Mouse (Mus musculus) C2C12 (cell line): ENCODE measurements at regions not wholly inside any gene's neighbourhood (a gene's known extent, or its start where the extent isn't known, plus 50 kb on each side); places are given as distances from the start of the nearest gene placed in this dataset.

ENCODE experiments used
- H3K27me3 ChIP-seq: one replicate; pipeline ENCODE4 v1.6.1; 2011; ENCODE audit not compliant: control insufficient read depth, insufficient read depth, insufficient read length
- H3K36me3 ChIP-seq: one replicate; pipeline ENCODE4 v1.6.1; 2011; ENCODE audit not compliant: control insufficient read depth, insufficient read depth
- H3K4me3 ChIP-seq: one replicate; pipeline ENCODE4 v1.5.1; 2011; ENCODE audit warnings: mild to moderate bottlenecking, control low read depth; ENCODE audit not compliant: poor library complexity, insufficient read depth, severe bottlenecking
- H3K79me2 ChIP-seq: one replicate; pipeline ENCODE4 v1.6.1; 2011; ENCODE audit not compliant: control insufficient read depth, insufficient read depth
- H3K79me3 ChIP-seq: one replicate; pipeline ENCODE4 v1.6.1; 2011; ENCODE audit warnings: low read depth, control low read depth
- H3ac ChIP-seq: one replicate; pipeline ENCODE3; 2011; ENCODE audit warnings: low read depth; ENCODE audit not compliant: control insufficient read depth, insufficient read length
- CEBPB ChIP-seq: IDR thresholded peaks from one replicate; pipeline ENCODE4 v1.6.1; 2011; ENCODE audit warnings: low read depth, mild to moderate bottlenecking, control low read depth, moderate library complexity
- CTCF ChIP-seq: IDR thresholded peaks from one replicate; pipeline ENCODE4 v1.5.1; 2011; ENCODE audit not compliant: control insufficient read depth, insufficient read depth, insufficient read length
- FOSL1 ChIP-seq: IDR thresholded peaks from one replicate; pipeline ENCODE4 v1.8.0; 2011; ENCODE audit warnings: mild to moderate bottlenecking, low read length; ENCODE audit not compliant: poor library complexity, insufficient read depth, severe bottlenecking
- MAX ChIP-seq: IDR thresholded peaks from one replicate; pipeline ENCODE4 v1.6.1; 2011; ENCODE audit warnings: mild to moderate bottlenecking, control low read depth
- MYOD1 ChIP-seq: IDR thresholded peaks from one replicate; pipeline ENCODE4 v1.6.1; 2011; ENCODE audit warnings: low read depth; ENCODE audit not compliant: control insufficient read depth, insufficient read length
- MYOG ChIP-seq: IDR thresholded peaks from one replicate; pipeline ENCODE4 v1.6.1; 2011; ENCODE audit not compliant: control insufficient read depth, insufficient read length; ENCODE audit errors: extremely low read depth
- USF1 ChIP-seq: IDR thresholded peaks from one replicate; pipeline ENCODE4 v1.6.1; 2011; ENCODE audit warnings: low read depth, mild to moderate bottlenecking, control low read depth, moderate library complexity

GRCm38 (mm10) chr2:72763454-72763853 is 216.8 kb downstream of the Sp3 start:
- H3K4me3 ChIP-seq, result no peak overlapping the region
- H3K79me2 ChIP-seq, result no peaks in the 10 kb centered on the region
- no peaks in the 10 kb centered on the region for H3K27me3 ChIP-seq
- H3K79me3 ChIP-seq, result no peaks in the 10 kb centered on the region
- no peaks in the 10 kb centered on the region for H3K36me3 ChIP-seq
- TF ChIP-seq USF1 (no peak), MYOG (no peak), CTCF (no peak), MAX (no peak), CEBPB (no peak), MYOD1 (no peak), FOSL1 (no peak)
- no peak overlapping the region for H3ac ChIP-seq

GRCm38 (mm10) chr2:72769030-72769630 is 211.1 kb downstream of the Sp3 start:
- Histone ChIP-seq H3ac (no peak overlapping the region), H3K79me2 (no peaks in the 10 kb centered on the region), H3K36me3 (no peaks in the 10 kb centered on the region), H3K27me3 (no peaks in the 10 kb centered on the region), H3K79me3 (no peaks in the 10 kb centered on the region), H3K4me3 (no peak overlapping the region)
- TF ChIP-seq USF1 (no peak), MYOD1 (no peak), CTCF (no peak), FOSL1 (no peak), MAX (no peak), MYOG (no peak), CEBPB (no peak)

GRCm38 (mm10) chr2:72773401-72773800 is 206.8 kb downstream of the Sp3 start:
- H3K4me3 ChIP-seq, result no peak overlapping the region
- H3K36me3 ChIP-seq, result no peaks in the 10 kb centered on the region
- TF ChIP-seq MYOD1 (no peak), USF1 (no peak), MYOG (no peak), CTCF (no peak), MAX (no peak), FOSL1 (no peak), CEBPB (no peak)
- H3K27me3 ChIP-seq, result no peaks in the 10 kb centered on the region
- H3ac ChIP-seq, result no peak overlapping the region
- no peaks in the 10 kb centered on the region for H3K79me2 ChIP-seq
- no peaks in the 10 kb centered on the region for H3K79me3 ChIP-seq

- TF ChIP-seq CEBPB (no peak), USF1 (no peak), FOSL1 (no peak), MAX (no peak), CTCF (no peak), MYOG (no peak), MYOD1 (no peak)
- Histone ChIP-seq H3ac (no peak overlapping the region), H3K79me3 (no peaks in the 10 kb centered on the region), H3K27me3 (no peaks in the 10 kb centered on the region), H3K79me2 (no peaks in the 10 kb centered on the region), H3K36me3 (no peaks in the 10 kb centered on the region), H3K4me3 (no peak overlapping the region)
These were observed 202.9 kb downstream of the Sp3 start for GRCm38 (mm10) chr2:72777330-72777729.

- Histone ChIP-seq H3ac (no peak overlapping the region), H3K79me2 (no peaks in the 10 kb centered on the region), H3K4me3 (no peak overlapping the region), H3K79me3 (no peaks in the 10 kb centered on the region), H3K36me3 (no peaks in the 10 kb centered on the region), H3K27me3 (no peaks in the 10 kb centered on the region)
- TF ChIP-seq CTCF (no peak), MYOD1 (no peak), MAX (no peak), CEBPB (no peak), MYOG (no peak), FOSL1 (no peak), USF1 (no peak)
These were observed 202.3 kb downstream of the Sp3 start for GRCm38 (mm10) chr2:72777806-72778510.
